Mouse (Mus musculus) midbrain, embryonic 14.5 days (tissue): ENCODE results near the gene Itgb5. TPM values are rescaled to one million over a fixed set of nuclear protein-coding genes. Genes with fewer than 3 reads are reported as not detected.

Experiments
- ATAC-seq: fragments of 200-750 bp; cut with Nextera tagmentation; 2 replicates; pipeline ENCODE4 v1.8.0; 2017; ENCODE audit warnings: moderate number of reproducible peaks, moderate library complexity; ENCODE audit not compliant: low FRiP score, low TSS enrichment
- DNase-seq: peaks from one replicate; pipeline ENCODE4 v3.0.0-alpha.2; 2015
- H3K27ac ChIP-seq: fragments of 300-500 bp; sonication (generic); replicated peaks from 2 replicates; pipeline ENCODE4 v1.5.1; 2014; ENCODE audit warnings: mild to moderate bottlenecking, low read depth, low read length, moderate library complexity
- H3K27me3 ChIP-seq: fragments of 300-500 bp; sonication (generic); 2 replicates; pipeline ENCODE4 v1.6.1; 2014; ENCODE audit warnings: low read length, control low read depth, mixed read lengths; ENCODE audit not compliant: control insufficient read depth, insufficient read depth
- H3K36me3 ChIP-seq: fragments of 300-500 bp; sonication (generic); 2 replicates; pipeline ENCODE4 v1.6.1; 2014; ENCODE audit warnings: low read length, control low read depth; ENCODE audit not compliant: control insufficient read depth, insufficient read depth
- H3K4me1 ChIP-seq: fragments of 300-500 bp; sonication (generic); 2 replicates; pipeline ENCODE4 v1.6.1; 2014; ENCODE audit warnings: mild to moderate bottlenecking, antibody characterized with exemption, low read length, control low read depth; ENCODE audit not compliant: control insufficient read depth, insufficient read depth
- H3K4me2 ChIP-seq: fragments of 300-500 bp; sonication (generic); 2 replicates; pipeline ENCODE4 v1.6.1; 2014; ENCODE audit warnings: mild to moderate bottlenecking, low read length, moderate library complexity
- H3K4me3 ChIP-seq: fragments of 300-500 bp; sonication (generic); replicated peaks from 2 replicates; pipeline ENCODE4 v1.5.1; 2014; ENCODE audit warnings: low read depth, low read length
- H3K9ac ChIP-seq: fragments of 300-500 bp; sonication (generic); replicated peaks from 2 replicates; pipeline ENCODE4 v1.6.1; 2014; ENCODE audit warnings: mild to moderate bottlenecking, low read length, moderate library complexity
- H3K9me3 ChIP-seq: fragments of 300-500 bp; sonication (generic); 2 replicates; pipeline ENCODE4 v1.6.1; 2016; ENCODE audit warnings: low read length, control low read depth, mixed read lengths; ENCODE audit not compliant: control insufficient read depth
- WGBS: fragments of 180-500 bp; shearing (Covaris S2); extraction: QIAGEN DNeasy Blood & Tissue Kit; methylation state at CpG from one replicate; pipeline ENCODE4 v1.1.7; 2014; 5-methylcytosine and 5-hydroxymethylcytosine counted together
- polyA plus RNA-seq: library from polyadenylated mRNA; unstranded; fragments of >200 nt; fragmentation: Nextera tagmentation; extraction: Ambion mirVana; gene quantifications from 2 replicates; pipeline ENCODE4 v1.2.1, GENCODE M21; 2014

Itgb5 gene
- polyA plus RNA-seq, 1 experiment from 2014 or later: 19.3 TPM

DNA sequence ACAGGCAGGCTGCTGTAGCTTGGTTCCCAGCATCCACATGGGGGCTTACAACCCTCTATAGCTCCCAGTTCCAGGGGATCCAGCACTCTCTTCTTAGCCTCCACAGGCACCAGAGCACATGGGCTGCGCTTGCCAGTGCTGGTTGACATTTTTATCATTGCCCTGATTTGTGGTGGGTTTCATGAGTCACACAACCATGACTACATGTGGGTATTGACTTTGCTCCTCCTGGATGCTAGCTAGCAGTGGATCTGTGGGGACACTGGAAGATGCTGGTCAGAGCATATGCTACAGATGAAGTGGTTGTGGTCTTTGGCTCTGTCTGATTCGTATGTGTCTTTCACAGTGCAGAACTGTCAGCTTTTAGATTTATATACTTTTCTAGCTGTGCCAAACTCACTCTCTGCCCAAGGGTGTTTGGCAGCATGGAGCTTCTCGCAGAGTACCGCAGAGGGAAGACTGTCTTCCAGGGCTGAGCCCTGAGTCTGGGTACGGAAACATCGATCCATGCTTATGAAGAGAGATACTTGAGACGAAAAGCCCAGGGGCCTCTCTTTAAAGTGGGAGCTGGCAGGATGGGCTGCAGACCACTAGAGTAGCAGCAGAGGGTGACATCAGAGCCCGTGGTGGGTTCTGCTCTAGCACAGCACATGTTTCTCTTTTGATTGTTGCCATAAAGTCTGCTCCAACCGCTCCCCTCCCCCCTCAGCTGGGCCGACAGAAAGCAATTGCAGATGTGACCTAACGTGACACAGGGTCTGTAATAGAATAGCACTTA, 74.4 kb downstream of the Itgb5 start:
- no peaks in the 10 kb centered on the region for H3K36me3 ChIP-seq
- DNase-seq: no peak
- H3K4me2 ChIP-seq: no peak overlapping the region
- 82% methylated on average over 11 of the region's 11 CpGs for WGBS
- no peak overlapping the region for H3K4me3 ChIP-seq
- H3K27me3 ChIP-seq: no peaks in the 10 kb centered on the region
- H3K9ac ChIP-seq: no peak overlapping the region
- ATAC-seq: no peak
- no peak overlapping the region for H3K27ac ChIP-seq
- no peaks in the 10 kb centered on the region for H3K9me3 ChIP-seq
- H3K4me1 ChIP-seq: no peaks in the 10 kb centered on the region

GRCm38 (mm10) chr16:33904553-33904952, 75.1 kb downstream of the Itgb5 start:
- Histone ChIP-seq H3K4me2 (no peak overlapping the region), H3K4me3 (no peak overlapping the region), H3K9me3 (no peaks in the 10 kb centered on the region), H3K36me3 (no peaks in the 10 kb centered on the region), H3K27ac (no peak overlapping the region), H3K4me1 (no peaks in the 10 kb centered on the region), H3K9ac (no peak overlapping the region), H3K27me3 (no peaks in the 10 kb centered on the region)
- DNase-seq (no peak), ATAC-seq (no peak)
- 90% methylated on average over 5 of the region's 5 CpGs for WGBS

DNA sequence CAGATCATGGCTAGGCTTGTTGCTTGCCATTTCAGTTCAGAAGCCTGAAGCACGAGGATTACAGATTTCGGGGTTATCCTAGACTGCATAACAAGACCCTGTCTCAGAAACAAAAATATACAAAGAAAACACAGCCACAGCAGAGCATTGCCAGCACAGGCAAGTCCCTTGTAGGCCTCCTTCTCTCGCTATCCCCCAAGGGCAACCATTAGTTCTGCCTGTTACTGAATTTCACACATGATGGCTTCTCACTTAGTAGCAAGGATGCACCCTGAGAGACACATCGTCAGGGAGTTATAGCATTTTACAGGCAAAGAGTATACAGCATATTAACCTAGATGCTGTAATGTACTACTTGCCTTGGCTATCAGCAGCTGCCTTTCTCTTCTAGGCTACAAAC, 78.8 kb downstream of the Itgb5 start:
- no peaks in the 10 kb centered on the region for H3K9me3 ChIP-seq
- no peaks in the 10 kb centered on the region for H3K4me1 ChIP-seq
- H3K4me3 ChIP-seq: no peak overlapping the region
- no peak overlapping the region for H3K9ac ChIP-seq
- ATAC-seq (no peak), DNase-seq (peak; percentile 61)
- no peak overlapping the region for H3K27ac ChIP-seq
- WGBS: 55% methylated on average over 4 of the region's 4 CpGs
- H3K4me2 ChIP-seq: no peak overlapping the region
- no peaks in the 10 kb centered on the region for H3K36me3 ChIP-seq
- H3K27me3 ChIP-seq: no peaks in the 10 kb centered on the region

- DNase-seq (no peak), ATAC-seq (no peak)
- H3K36me3 ChIP-seq: no peaks in the 10 kb centered on the region
- 65% methylated on average over 4 of the region's 4 CpGs for WGBS
- no peak overlapping the region for H3K27ac ChIP-seq
- H3K9ac ChIP-seq: no peak overlapping the region
- no peak overlapping the region for H3K4me2 ChIP-seq
- H3K27me3 ChIP-seq: no peaks in the 10 kb centered on the region
- H3K4me1 ChIP-seq: no peaks in the 10 kb centered on the region
- H3K4me3 ChIP-seq: no peak overlapping the region
- no peaks in the 10 kb centered on the region for H3K9me3 ChIP-seq
Observed at GRCm38 (mm10) chr16:33914997-33915396, 85.5 kb downstream of the Itgb5 start.

DNA sequence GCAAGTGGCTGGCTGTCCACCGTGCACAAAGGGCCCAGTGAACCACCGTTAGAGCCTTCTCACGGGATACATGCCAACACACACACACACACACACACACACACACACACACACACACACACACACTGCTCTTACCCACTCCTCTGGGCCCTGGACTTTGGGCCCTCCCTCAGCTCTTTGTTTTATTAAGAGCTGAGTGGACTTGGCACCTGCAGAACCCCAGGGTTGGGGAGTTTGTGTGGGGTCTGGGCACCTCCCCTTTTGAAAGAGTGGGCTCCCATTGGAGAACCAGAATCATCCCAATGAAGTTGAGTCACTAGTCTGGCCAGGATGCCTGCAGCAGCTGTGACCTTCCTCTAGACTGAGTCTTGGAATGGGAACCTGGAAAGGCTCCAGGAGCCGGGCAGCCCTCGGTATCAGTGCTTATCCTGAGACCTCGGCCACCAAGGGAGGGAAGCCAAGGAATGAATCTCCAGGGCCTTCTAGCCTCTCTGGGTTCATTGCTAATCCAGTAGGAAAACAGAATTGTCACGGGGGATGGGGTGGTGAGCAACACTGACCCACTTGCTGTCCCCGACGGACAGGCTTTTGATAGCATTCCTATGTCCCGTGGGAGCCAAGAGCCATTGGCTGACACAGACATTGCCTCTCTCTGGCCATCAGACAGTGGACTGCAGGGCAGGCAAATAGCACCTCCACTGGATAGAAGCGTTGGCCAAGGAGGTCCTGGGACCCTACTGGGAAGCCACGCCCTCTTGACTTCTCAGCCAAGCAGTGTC, 87.2 kb downstream of the Itgb5 start:
- Histone ChIP-seq H3K27ac (0 out of 2 replicates have a peak overlapping the region, but pooled peaks have one; percentile 26), H3K36me3 (no peaks in the 10 kb centered on the region), H3K4me2 (no peak overlapping the region), H3K4me3 (no peak overlapping the region), H3K4me1 (no peaks in the 10 kb centered on the region), H3K27me3 (no peaks in the 10 kb centered on the region), H3K9me3 (no peaks in the 10 kb centered on the region), H3K9ac (no peak overlapping the region)
- ATAC-seq: peak; percentile 50
- WGBS: 78% methylated on average over 12 of the region's 12 CpGs
- peak; percentile 42 for DNase-seq

GRCm38 (mm10) chr16:33917390-33917789, 87.9 kb downstream of the Itgb5 start:
- 78% methylated on average over 5 of the region's 5 CpGs for WGBS
- no peak overlapping the region for H3K27ac ChIP-seq
- DNase-seq: no peak
- no peaks in the 10 kb centered on the region for H3K36me3 ChIP-seq
- H3K4me3 ChIP-seq: no peak overlapping the region
- H3K9ac ChIP-seq: no peak overlapping the region
- no peak overlapping the region for H3K4me2 ChIP-seq
- ATAC-seq: no peak
- no peaks in the 10 kb centered on the region for H3K9me3 ChIP-seq
- no peaks in the 10 kb centered on the region for H3K4me1 ChIP-seq
- H3K27me3 ChIP-seq: no peaks in the 10 kb centered on the region

DNA sequence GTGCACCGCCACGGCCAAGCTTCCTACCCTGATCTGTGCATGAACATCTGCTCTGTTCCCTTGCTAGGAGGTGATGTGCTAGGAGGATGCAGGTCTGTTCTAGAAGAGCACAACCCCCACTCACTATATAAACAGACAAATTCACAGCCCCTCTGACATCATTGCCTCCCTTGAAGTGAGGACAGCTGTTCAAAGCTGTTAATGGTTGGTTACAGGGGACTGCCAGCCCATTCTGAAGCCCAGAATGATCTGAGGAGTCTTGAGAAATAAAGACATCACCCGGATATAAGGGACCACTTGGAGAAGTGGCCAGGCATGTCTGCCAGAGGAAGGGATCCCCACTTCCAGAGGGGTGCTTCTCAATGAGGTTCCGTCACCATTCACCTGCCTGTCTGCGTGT, 88.5 kb downstream of the Itgb5 start:
- DNase-seq (no peak), ATAC-seq (no peak)
- H3K4me2 ChIP-seq: no peak overlapping the region
- H3K4me3 ChIP-seq: no peak overlapping the region
- H3K9me3 ChIP-seq: no peaks in the 10 kb centered on the region
- no peak overlapping the region for H3K9ac ChIP-seq
- H3K27me3 ChIP-seq: no peaks in the 10 kb centered on the region
- H3K4me1 ChIP-seq: no peaks in the 10 kb centered on the region
- H3K27ac ChIP-seq: no peak overlapping the region
- no peaks in the 10 kb centered on the region for H3K36me3 ChIP-seq
- 94% methylated on average over 5 of the region's 5 CpGs for WGBS

DNA sequence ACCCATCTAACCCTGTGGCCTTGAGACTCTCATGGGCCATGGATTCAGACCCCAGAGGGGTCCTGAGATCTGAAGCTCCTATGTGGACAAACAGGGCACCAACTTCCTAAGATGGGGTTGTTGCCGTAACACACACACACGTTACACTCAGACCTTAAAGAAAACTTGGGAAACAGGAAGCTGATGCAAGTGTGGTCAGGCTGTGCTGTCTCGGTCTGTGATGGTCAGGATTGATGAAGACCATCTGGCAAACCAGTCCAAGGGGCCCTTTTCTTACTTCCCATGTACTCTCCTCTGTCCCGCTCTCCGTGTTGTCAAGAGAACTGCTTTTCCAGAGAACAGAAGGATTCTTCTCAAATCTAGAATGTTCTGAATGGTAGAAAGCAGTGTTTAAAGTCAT, 92.0 kb downstream of the Itgb5 start:
- ATAC-seq: no peak
- no peak overlapping the region for H3K27ac ChIP-seq
- no peak overlapping the region for H3K9ac ChIP-seq
- H3K9me3 ChIP-seq: no peaks in the 10 kb centered on the region
- H3K27me3 ChIP-seq: no peaks in the 10 kb centered on the region
- H3K4me2 ChIP-seq: no peak overlapping the region
- WGBS: 94% methylated on average over 5 of the region's 5 CpGs
- DNase-seq: no peak
- H3K4me3 ChIP-seq: no peak overlapping the region
- H3K36me3 ChIP-seq: no peaks in the 10 kb centered on the region
- no peaks in the 10 kb centered on the region for H3K4me1 ChIP-seq
